Mouse (Mus musculus) natural killer cell, adult 2 months (primary cell): ENCODE data around the gene Kdm1b.

Experiments
- DNase-seq, 2 experiments: peaks; one replicate each; pipeline ENCODE4 v3.0.0; 2022; ENCODE audit warnings: low spot score in 2 of 2

Gene Kdm1b

GRCm38 (mm10) chr13:47056781-47057180 lies 13.5 kb downstream of the Kdm1b start:
- no peak for DNase-seq

GRCm38 (mm10) chr13:47062756-47063155 lies 19.5 kb downstream of the Kdm1b start:
- no peak for DNase-seq

GRCm38 (mm10) chr13:47063985-47064760 lies 20.9 kb downstream of the Kdm1b start:
- DNase-seq = no peak

DNA sequence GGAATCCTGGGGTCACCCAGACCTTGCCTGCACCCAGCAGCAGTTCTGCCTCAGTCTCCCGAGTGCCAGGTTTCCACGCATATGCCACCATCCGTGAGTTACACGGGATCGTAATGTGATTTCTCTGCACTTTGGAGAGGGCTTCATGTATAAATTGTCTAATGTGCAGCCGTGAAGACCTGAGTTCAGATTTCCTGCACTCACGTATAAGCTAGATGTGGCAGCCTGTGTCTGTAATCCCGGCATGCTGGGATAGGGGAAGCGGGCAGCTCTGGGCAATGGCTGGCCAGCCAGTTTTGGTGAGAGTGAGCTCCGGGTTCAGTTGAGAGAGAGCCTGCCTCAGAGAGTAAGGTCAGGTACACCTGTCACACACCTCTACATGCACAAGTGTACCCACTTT lies 23.2 kb downstream of the Kdm1b start:
- DNase-seq = no peak

GRCm38 (mm10) chr13:47067001-47067400 lies 23.7 kb downstream of the Kdm1b start:
- no peak for DNase-seq

DNA sequence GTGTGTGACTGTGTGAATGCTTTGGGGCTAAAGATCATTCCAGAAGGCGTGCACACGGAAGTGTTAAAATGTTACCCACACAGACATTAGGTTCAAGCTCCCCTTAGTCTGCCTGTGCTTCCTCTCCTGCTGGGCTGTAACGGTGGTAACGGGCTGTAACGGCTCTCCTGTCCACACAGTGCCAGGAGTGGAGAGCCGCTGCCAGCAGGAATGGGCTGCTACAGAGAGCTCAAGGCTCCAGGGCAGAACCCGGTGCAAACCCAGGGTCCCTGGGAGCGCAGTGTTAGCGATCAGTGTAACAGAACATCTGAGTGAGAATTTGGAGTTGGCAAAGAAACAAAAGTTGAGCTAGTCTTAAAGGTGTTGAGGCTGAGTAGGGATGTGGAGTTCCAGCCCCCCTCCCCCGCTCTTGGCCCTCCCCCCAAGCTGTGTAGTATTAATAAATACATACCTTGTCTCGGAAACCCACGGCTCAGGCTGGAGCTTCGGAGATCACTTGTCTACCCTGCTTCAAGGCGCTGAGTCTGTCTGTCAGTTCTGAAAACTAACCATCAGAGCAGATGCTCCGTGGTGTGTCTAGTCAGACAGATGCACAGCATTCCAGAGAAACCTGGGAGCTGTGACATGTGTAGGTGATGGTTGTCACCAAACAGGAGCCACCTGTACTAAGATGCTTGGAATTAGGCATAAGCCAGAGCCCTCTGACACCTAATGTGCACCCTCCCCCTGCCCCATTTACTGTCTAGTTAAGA lies 27.2 kb downstream of the Kdm1b start:
- no peak for DNase-seq

DNA sequence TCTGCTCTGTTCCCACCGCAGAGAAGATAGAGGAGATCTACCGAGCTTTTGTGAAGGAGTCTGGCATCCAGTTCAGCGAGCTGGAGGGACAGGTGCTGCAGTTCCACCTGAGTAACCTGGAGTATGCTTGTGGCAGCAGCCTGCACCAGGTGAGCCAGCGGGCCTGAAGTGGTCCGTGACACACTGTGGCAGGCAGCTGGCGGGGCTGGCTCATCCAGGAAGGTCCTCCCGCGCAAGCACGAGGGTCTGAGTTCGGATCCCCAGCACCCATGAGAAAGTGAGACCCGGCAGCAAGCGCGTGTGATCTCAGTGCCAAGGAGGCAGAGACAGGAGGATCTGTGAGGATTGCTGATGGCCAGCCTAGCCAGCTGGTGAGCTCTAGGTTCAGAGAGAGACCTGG lies 28.6 kb downstream of the Kdm1b start:
- no peak for DNase-seq

GRCm38 (mm10) chr13:47072484-47072883 lies 29.2 kb downstream of the Kdm1b start:
- no peak for DNase-seq

DNA sequence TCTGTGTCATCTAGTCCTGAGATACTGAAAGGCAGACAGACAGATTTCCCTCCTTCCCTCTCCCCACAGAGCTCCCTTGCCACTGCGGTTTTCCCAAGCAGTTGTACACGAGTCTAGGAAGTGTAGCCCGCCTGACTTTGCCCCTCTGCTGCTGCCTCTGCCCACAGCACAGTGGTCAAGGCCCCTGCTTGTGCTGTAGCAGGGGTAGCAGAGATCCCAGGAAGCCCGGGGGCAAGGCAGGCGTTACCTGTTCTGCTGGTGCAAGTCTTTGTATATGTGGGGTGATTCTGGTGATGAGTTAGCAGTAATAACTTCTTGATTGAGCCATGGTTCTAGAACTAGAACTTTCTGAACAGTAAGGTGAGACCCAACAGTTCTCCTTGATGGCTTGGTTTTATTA lies 32.9 kb downstream of the Kdm1b start:
- no peak for DNase-seq

- no peak for DNase-seq
Measured at GRCm38 (mm10) chr13:47077367-47077766, 34.1 kb downstream of the Kdm1b start.

DNA sequence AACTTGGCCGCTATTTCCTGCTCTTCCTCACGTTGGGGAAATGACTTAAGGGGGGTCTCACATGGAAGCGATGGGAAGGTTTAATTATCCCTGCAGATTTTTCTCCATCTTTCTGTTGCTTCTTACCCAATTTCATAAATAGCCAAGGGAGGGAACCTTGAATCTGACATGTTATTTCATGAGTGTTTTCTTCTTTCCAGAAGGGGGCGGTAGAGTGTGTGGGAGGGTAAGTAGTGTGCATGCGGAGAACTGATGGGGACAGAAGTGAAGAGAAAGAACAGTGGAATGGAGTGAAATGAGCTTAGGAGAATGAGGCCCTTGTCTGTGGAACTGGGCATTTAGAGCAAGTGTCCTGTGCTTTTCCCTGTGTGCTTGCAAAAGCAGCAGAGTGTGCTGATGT lies 35.5 kb downstream of the Kdm1b start:
- DNase-seq = no peak

- DNase-seq = peak in 1 of 2 experiments; percentile 16
Measured at GRCm38 (mm10) chr13:47080905-47081505, 37.7 kb downstream of the Kdm1b start.

- no peak for DNase-seq
Measured at GRCm38 (mm10) chr13:47088433-47088832, 45.1 kb downstream of the Kdm1b start.

DNA sequence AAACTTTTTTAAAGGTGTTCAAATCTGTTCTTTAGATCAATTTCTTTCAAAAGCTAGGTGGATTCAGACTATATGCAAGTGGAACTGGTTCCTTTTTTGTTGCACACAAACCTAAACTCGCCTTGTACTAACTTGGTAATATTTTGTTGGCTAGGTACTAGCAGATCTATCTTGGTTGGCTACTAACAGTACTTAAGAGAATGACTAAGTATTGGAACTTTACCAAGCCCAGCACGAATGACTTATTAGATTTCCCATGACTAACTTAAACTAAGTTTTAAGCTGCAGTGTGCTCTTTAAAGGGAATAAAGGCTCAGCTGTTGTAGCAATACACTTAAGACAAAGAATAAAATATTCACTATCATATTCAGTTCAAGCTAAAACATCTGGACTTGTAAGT lies 46.0 kb downstream of the Kdm1b start:
- DNase-seq = no peak

- DNase-seq = no peak
Measured at GRCm38 (mm10) chr13:47093791-47094190, 50.5 kb downstream of the Kdm1b start.

GRCm38 (mm10) chr13:47096591-47096990 lies 53.3 kb downstream of the Kdm1b start:
- DNase-seq = no peak

DNA sequence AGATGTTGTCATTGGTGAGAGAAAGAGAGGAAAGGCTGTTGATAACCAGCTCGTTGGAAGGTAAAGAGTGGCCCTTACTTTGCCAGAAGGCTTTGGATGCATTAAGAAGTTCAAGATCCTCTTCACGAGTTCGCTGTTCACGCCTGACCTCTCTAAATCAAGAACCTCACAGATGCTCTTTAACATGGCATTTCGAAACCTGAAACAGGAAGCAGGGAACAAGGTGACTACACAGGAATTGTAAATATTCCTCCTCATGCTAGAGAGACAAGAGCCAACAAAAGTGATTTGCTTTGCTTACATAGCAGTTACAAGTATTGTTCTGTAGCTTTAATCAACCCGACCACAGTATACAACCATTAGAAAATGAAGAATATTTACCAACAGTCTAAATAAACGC lies 56.0 kb downstream of the Kdm1b start:
- no peak for DNase-seq

- DNase-seq = no peak
Measured at GRCm38 (mm10) chr13:47100587-47100986, 57.3 kb downstream of the Kdm1b start.

- DNase-seq = no peak
Measured at GRCm38 (mm10) chr13:47104146-47104545, 60.8 kb downstream of the Kdm1b start.

- DNase-seq = peak in 1 of 2 experiments; percentile 8
Measured at GRCm38 (mm10) chr13:47104856-47105541, 61.7 kb downstream of the Kdm1b start.

DNA sequence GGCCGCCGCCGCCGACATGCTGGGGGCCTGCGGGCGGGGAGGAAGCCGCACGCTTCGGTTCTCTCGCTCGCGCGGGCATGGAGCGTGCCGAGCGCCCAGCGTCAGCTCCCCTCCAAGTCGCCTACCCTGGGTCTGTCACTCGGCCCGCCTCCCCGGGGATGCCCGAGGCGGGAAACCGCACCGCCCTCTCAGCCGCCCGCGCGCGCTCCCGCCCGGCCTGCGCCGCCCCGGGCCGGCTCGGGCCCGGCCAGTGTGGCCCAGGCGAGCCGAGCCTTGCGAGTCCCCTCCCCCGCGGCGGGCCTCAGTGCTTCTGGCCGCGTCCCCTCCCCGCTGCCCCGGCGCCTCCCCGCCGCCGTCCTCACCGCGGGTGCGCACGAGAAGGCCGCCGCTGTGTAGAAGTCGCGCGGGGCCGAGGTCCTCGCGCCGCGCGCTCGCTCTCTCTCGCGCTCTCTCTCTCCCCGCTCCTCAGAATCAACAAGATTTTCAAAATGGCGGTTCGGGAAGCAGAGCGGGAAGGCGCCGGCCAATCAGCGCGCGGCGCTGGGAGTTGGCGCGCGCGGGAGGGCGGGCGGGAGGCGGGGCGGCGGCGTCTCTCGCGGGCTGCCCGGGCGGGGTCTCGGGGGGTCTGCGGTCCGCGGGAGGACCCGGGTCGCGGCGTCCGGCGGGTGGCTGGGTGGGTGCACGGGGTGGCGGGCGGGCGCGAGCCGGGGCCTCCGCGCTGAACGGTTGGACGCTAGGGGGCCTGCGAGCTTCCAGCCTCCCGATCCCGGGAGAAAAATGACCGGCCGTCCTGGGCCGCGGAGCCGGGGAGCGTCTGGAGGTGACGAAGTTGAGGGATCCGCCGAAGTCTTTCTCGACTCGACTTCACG lies 62.6 kb downstream of the Kdm1b start, which contains the start of gene Dek:
Gene Dek (minus strand): TSS at position 491 of the 869 bp plus-strand sequence.
- DNase-seq = peak; percentile 81 to 85
